Mouse (Mus musculus): ENCODE data around the gene Gpr155. TPM values are rescaled to one million over a fixed set of nuclear protein-coding genes. Genes with fewer than 3 reads are reported as not detected.

Gene Gpr155
- polyA plus RNA-seq, 1 experiment from 2014 or later: 8.0 TPM

GRCm38 (mm10) chr2:73385172-73385571 lies 1.2 kb downstream of the Gpr155 start:
- Histone ChIP-seq H3K27ac (replicated peaks) (no peak overlapping the region), H3K4me3 (no peak overlapping the region), H3K9me3 (no peaks in the 10 kb centered on the region), H3K4me2 (replicated peaks) (peak overlapping the region; percentile 78), H3K4me1 (no peaks in the 10 kb centered on the region; the same call in 1 of the 2 replicates), H3K9ac (replicated peaks) (no peak overlapping the region), H3K27me3 (0 out of 2 replicates have a peak, but pooled peaks cover 4% of the 10 kb centered on the region), H3K36me3 (no peaks in the 10 kb centered on the region)
- 88% methylated on average over 4 of the region's 4 CpGs for WGBS
- ATAC-seq (ENCODE audit: low FRiP score, low read depth): no peak

- Histone ChIP-seq H3K27me3 (0 out of 2 replicates have a peak, but pooled peaks cover 1% of the 10 kb centered on the region), H3K27ac (replicated peaks) (no peak overlapping the region), H3K36me3 (no peaks in the 10 kb centered on the region), H3K4me2 (replicated peaks) (no peak overlapping the region), H3K4me3 (no peak overlapping the region), H3K4me1 (no peaks in the 10 kb centered on the region), H3K9me3 (no peaks in the 10 kb centered on the region), H3K9ac (replicated peaks) (no peak overlapping the region)
- WGBS: 85% methylated on average over 9 of the region's 9 CpGs
- ATAC-seq (ENCODE audit: low FRiP score, low read depth): no peak
These were observed 5.9 kb downstream of the Gpr155 start for GRCm38 (mm10) chr2:73380298-73380975.

DNA sequence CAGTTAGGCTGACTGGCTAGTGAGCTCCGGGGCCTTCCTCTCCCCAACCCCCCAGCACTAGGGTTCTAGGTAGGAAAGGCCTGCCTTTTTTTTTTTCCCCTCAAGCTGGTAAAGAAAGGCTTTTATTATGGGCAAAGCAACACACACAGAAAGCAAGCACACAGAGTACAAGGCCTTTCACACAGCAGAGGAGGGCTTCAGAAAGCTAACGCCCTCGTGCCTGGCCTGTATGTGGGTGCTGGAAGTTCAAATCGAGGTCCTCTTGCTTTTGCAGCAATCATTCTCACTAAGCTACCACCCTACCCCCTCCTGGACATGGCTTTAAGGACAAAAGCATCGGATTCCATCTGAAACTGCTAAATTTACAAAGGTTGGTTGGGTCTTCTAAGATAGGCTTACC lies 6.7 kb downstream of the Gpr155 start:
- H3K36me3 ChIP-seq: no peaks in the 10 kb centered on the region
- WGBS: 76% methylated on average over 5 of the region's 5 CpGs
- no peak for ATAC-seq (ENCODE audit: low FRiP score, low read depth)
- H3K4me2 ChIP-seq (replicated peaks): no peak overlapping the region
- no peaks in the 10 kb centered on the region for H3K9me3 ChIP-seq
- no peaks in the 10 kb centered on the region for H3K27me3 ChIP-seq
- H3K4me1 ChIP-seq: no peaks in the 10 kb centered on the region
- H3K9ac ChIP-seq (replicated peaks): no peak overlapping the region
- H3K27ac ChIP-seq (replicated peaks): no peak overlapping the region
- no peak overlapping the region for H3K4me3 ChIP-seq

GRCm38 (mm10) chr2:73378326-73378725 lies 8.0 kb downstream of the Gpr155 start:
- Histone ChIP-seq H3K9ac (replicated peaks) (no peak overlapping the region), H3K36me3 (no peaks in the 10 kb centered on the region), H3K4me2 (replicated peaks) (no peak overlapping the region), H3K4me3 (no peak overlapping the region), H3K9me3 (no peaks in the 10 kb centered on the region), H3K27ac (replicated peaks) (no peak overlapping the region), H3K4me1 (no peaks in the 10 kb centered on the region), H3K27me3 (no peaks in the 10 kb centered on the region)
- WGBS: 84% methylated on average over 5 of the region's 5 CpGs
- ATAC-seq (ENCODE audit: low FRiP score, low read depth): no peak

DNA sequence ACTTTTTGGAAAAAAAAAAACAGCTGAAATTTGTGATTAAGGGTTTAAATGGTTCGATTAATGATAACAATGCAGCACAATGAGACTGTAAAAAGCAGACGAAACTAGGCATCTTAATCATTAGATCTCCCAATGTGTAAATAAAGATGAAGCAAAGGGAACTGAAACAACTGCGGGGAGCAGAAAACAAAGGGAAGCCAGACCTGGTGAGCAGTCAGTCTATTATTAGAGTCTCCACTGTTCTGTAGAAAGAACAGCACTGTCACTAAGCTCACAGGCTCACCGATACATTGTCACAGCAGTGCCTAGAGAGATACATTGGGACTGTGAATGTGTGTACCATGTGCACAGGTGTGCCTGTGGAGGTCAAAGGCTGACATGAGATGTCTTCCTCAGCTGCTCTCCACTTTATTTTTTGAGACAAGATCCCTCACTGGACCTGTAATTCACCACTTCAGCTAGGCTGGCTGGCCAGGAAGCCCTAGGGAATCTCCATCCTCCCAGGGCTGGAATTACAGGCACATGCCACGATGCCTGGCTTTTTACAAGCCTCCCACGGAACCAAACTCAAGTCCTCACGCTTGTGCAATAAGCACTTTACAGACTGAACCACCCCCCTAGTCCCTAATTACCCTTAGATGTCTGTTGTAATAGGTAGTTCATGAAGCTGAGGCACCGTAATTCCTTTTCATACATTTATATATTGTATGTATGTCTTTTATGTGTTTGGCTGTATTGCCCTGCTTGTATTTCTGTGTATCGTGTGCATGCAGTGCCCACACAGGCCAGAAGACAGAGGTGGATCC lies 14.6 kb downstream of the Gpr155 start:
- no peaks in the 10 kb centered on the region for H3K27me3 ChIP-seq
- no peaks in the 10 kb centered on the region for H3K36me3 ChIP-seq
- H3K4me3 ChIP-seq: no peak overlapping the region
- no peak for ATAC-seq (ENCODE audit: low FRiP score, low read depth)
- H3K9me3 ChIP-seq: no peaks in the 10 kb centered on the region
- H3K4me2 ChIP-seq (replicated peaks): no peak overlapping the region
- H3K27ac ChIP-seq (replicated peaks): no peak overlapping the region
- no peaks in the 10 kb centered on the region for H3K4me1 ChIP-seq
- H3K9ac ChIP-seq (replicated peaks): no peak overlapping the region
- WGBS: 79% methylated on average over 9 of the region's 9 CpGs

- H3K9ac ChIP-seq (replicated peaks): no peak overlapping the region
- H3K27me3 ChIP-seq: no peaks in the 10 kb centered on the region
- no peak for ATAC-seq (ENCODE audit: low FRiP score, low read depth)
- no peaks in the 10 kb centered on the region for H3K4me1 ChIP-seq
- H3K4me3 ChIP-seq: no peak overlapping the region
- H3K36me3 ChIP-seq: no peaks in the 10 kb centered on the region
- no peaks in the 10 kb centered on the region for H3K9me3 ChIP-seq
- no peak overlapping the region for H3K4me2 ChIP-seq (replicated peaks)
- 87% methylated on average over 5 of the region's 5 CpGs for WGBS
- H3K27ac ChIP-seq (replicated peaks): no peak overlapping the region
These were observed 22.9 kb downstream of the Gpr155 start for GRCm38 (mm10) chr2:73363448-73363847.

DNA sequence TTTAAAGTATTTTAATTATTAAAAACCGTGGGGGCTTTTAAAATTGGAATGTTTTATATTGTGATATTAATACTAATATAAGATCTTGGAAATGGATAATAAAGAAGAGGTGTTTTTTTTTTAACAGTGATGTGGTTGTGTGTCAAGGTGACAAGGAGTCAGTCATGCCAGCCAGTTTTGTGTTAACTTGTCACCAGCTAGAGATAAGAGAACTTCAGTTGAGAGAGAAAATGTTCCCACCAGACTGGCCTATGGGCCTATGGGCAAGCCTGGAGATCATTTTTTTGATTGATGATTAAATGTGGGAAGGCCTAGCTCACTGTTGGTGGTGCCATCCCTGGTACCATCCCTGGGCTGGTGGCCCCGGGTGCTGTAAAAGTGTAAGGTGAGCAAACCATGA lies 25.8 kb downstream of the Gpr155 start:
- H3K4me1 ChIP-seq: no peaks in the 10 kb centered on the region
- H3K4me2 ChIP-seq (replicated peaks): no peak overlapping the region
- WGBS: 82% methylated on average over 2 of the region's 2 CpGs
- no peak for ATAC-seq (ENCODE audit: low FRiP score, low read depth)
- no peak overlapping the region for H3K9ac ChIP-seq (replicated peaks)
- H3K36me3 ChIP-seq: no peaks in the 10 kb centered on the region
- H3K27ac ChIP-seq (replicated peaks): no peak overlapping the region
- H3K27me3 ChIP-seq: no peaks in the 10 kb centered on the region
- no peak overlapping the region for H3K4me3 ChIP-seq
- H3K9me3 ChIP-seq: no peaks in the 10 kb centered on the region

- no peaks in the 10 kb centered on the region for H3K9me3 ChIP-seq
- ATAC-seq (ENCODE audit: low FRiP score, low read depth): no peak
- no peak overlapping the region for H3K4me2 ChIP-seq (replicated peaks)
- 95% methylated on average over 5 of the region's 5 CpGs for WGBS
- H3K27me3 ChIP-seq: no peaks in the 10 kb centered on the region
- no peaks in the 10 kb centered on the region for H3K36me3 ChIP-seq
- H3K27ac ChIP-seq (replicated peaks): no peak overlapping the region
- H3K9ac ChIP-seq (replicated peaks): no peak overlapping the region
- H3K4me1 ChIP-seq: no peaks in the 10 kb centered on the region
- no peak overlapping the region for H3K4me3 ChIP-seq
These were observed 26.4 kb downstream of the Gpr155 start for GRCm38 (mm10) chr2:73359941-73360340.

DNA sequence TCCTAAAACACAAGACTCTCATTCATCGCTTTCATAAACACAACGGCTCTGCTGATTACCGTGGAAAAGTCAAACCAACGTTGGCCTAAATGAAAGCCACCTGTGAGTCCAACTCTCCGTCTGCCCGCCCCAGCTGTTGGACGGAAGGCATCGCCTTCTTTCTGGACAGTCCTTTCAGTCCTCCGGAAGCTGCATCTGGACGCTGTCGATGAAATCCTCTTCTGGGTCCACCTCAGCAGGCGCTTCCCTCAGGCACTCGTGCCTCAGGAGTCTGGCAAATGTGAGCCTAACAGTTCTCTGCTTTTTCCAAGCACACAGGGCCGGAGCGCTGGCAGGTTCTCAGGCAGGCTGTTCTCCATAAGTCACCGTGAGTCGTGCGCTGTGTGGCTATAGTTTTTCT lies 29.4 kb downstream of the Gpr155 start:
- H3K27ac ChIP-seq (replicated peaks): no peak overlapping the region
- no peaks in the 10 kb centered on the region for H3K36me3 ChIP-seq
- no peaks in the 10 kb centered on the region for H3K27me3 ChIP-seq
- no peak overlapping the region for H3K4me2 ChIP-seq (replicated peaks)
- H3K9ac ChIP-seq (replicated peaks): no peak overlapping the region
- H3K9me3 ChIP-seq: no peaks in the 10 kb centered on the region
- WGBS: 82% methylated on average over 18 of the region's 18 CpGs
- H3K4me1 ChIP-seq: peaks cover 2% of the 10 kb centered on the region; the same call in 1 of the 2 replicates
- no peak for ATAC-seq (ENCODE audit: low FRiP score, low read depth)
- H3K4me3 ChIP-seq: no peak overlapping the region

GRCm38 (mm10) chr2:73351927-73352374 lies 34.4 kb downstream of the Gpr155 start:
- no peaks in the 10 kb centered on the region for H3K36me3 ChIP-seq
- 52% methylated on average over 7 of the region's 7 CpGs for WGBS
- no peak overlapping the region for H3K27ac ChIP-seq (replicated peaks)
- H3K9me3 ChIP-seq: no peaks in the 10 kb centered on the region
- H3K27me3 ChIP-seq: no peaks in the 10 kb centered on the region
- no peak overlapping the region for H3K9ac ChIP-seq (replicated peaks)
- H3K4me2 ChIP-seq (replicated peaks): no peak overlapping the region
- peaks cover 12% of the 10 kb centered on the region for H3K4me1 ChIP-seq
- ATAC-seq (ENCODE audit: low FRiP score, low read depth): no peak
- no peak overlapping the region for H3K4me3 ChIP-seq

- H3K9ac ChIP-seq (replicated peaks): no peak overlapping the region
- ATAC-seq (ENCODE audit: low FRiP score, low read depth): no peak
- H3K36me3 ChIP-seq: no peaks in the 10 kb centered on the region
- H3K27me3 ChIP-seq: no peaks in the 10 kb centered on the region
- WGBS: 61% methylated on average over 5 of the region's 5 CpGs
- H3K27ac ChIP-seq (replicated peaks): no peak overlapping the region
- H3K4me2 ChIP-seq (replicated peaks): no peak overlapping the region
- no peak overlapping the region for H3K4me3 ChIP-seq
- H3K4me1 ChIP-seq: peaks cover 12% of the 10 kb centered on the region
- H3K9me3 ChIP-seq: no peaks in the 10 kb centered on the region
These were observed 34.9 kb downstream of the Gpr155 start for GRCm38 (mm10) chr2:73351496-73351895.

DNA sequence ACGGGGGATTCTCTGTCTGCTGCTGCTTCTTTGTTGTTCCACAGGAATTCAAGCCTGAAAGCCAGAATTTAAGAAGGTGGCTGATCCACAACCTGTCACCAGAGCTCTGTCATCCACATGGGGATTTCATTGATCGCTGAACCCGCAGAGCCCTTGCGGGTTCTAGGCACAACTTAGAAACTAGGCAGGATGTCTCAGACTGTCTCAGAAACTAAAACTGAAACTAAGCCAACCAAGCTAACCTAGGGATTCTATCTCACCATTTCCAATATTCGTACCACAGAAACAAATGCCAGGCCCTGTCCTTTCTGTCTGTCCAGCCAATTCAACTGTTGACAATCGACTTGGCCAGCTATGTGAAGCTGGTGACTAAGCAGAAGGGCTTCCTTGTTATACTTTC lies 38.2 kb downstream of the Gpr155 start:
- WGBS: 86% methylated on average over 6 of the region's 6 CpGs
- no peak overlapping the region for H3K27ac ChIP-seq (replicated peaks)
- no peak for ATAC-seq (ENCODE audit: low FRiP score, low read depth)

More for the DNA sequence above, 38.2 kb downstream of the Gpr155 start:
- Histone ChIP-seq H3K4me2 (replicated peaks) (no peak overlapping the region), H3K4me1 (peaks cover 12% of the 10 kb centered on the region), H3K4me3 (no peak overlapping the region), H3K36me3 (no peaks in the 10 kb centered on the region), H3K9ac (replicated peaks) (no peak overlapping the region), H3K9me3 (no peaks in the 10 kb centered on the region), H3K27me3 (no peaks in the 10 kb centered on the region)
